Mouse (Mus musculus): ENCODE measurements around the gene Pla2g2e.
"Not testable (repeated sequence)": the region's sequence is repeated elsewhere in the genome, so short reads cannot be mapped to it uniquely, and the experiment has no call there.

Gene Pla2g2e

DNA sequence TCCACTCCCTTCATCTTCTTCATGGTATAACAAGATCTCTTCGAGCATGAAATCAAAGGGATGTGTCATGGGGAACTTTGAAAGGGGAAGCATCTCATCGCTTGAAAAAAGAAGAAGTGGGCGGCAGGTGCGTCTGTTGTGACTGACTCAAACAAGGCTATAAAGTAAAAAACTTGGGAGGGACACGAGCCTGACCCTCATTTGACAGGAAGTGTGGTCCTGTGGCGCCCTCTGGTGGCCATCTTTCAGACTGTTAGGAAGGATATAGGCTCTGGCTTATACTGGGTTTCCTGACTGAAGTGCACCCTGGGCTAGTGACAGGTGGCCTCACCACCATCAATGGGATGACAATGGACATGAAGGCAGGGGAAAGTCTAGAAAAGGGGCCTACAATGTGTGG, 6.5 kb downstream of the Pla2g2e start:
- peak; percentile 91 for DNase-seq

DNA sequence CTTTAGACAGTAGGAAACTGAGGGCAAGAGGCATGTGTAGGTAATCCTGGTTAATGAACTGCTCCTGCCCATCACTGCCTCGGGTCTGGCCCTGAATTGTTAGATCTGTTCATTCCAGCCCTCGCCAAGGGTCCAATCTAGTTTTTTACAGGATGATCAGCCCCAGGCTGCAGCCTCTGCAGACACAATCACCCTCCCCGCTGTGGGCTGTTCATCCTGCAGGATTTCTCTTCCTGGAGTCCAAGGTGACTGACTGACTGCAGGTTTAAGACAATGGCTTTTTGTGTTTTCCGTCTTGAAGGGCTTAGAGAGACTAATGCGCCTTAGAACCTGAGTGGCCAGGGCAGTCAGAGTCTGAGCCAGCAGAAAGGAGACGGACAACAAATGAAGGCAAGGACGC, 11.4 kb downstream of the Pla2g2e start:
- DNase-seq: no peak

DNA sequence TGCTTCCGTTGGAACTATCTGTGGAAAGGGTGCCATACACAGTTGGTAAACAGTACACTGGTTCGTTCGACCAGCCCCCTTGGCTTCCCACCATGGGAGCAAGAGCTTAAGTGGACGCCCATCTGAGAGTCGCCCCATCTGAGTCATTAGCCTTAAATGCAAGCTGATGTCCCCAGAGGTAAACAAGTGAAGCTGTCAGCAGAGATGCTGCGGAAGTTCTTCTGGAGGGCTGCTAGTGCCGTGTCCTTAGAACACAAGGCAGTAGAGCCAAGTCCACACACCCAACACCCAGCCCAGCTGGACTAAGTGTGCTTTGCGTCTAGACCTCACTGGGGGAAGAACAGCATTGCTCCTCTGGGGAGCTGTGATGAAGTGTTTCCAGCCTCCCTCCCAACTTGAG, 11.9 kb downstream of the Pla2g2e start:
- peak; percentile 65 for DNase-seq

DNA sequence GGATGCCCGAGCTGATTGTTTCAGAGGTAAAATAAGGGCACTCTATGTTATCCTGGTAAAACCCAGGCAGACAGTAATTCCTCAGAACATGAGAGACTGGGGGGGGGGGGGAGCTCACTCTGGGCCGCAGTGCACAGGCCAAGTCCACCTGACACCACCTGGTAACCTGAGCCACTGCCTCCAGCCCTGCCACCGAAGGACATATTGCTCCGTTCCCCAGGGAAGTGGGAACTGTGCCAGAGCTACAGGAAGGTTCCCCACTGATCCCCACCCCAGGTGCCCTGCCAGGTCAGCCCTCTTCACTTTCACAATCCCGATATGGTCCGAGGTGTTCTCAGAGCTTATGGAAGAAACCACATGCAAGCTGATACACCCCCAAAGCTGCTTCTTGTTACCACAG, 14.9 kb downstream of the Pla2g2e start:
- DNase-seq: peak; percentile 29

DNA sequence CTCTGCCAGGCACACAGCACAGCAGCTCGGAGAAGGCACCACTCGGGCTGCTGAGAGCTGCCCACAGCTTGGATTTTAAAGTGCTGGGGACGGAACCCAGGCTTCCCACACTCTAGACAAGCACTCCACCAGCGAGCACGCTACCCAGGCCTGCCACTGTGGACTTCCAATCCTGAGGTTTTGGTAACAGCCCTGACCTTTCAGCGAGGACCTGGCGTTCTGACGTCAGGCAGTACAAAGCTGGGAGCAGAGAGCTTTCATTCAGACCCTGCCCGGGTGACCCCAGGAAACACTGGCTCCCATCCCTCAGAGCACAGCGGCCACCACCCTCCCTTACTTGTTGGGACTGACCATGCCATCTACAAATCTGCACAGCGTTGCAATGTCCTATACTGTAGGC, 16.0 kb downstream of the Pla2g2e start:
- not testable (repeated sequence) for DNase-seq

DNA sequence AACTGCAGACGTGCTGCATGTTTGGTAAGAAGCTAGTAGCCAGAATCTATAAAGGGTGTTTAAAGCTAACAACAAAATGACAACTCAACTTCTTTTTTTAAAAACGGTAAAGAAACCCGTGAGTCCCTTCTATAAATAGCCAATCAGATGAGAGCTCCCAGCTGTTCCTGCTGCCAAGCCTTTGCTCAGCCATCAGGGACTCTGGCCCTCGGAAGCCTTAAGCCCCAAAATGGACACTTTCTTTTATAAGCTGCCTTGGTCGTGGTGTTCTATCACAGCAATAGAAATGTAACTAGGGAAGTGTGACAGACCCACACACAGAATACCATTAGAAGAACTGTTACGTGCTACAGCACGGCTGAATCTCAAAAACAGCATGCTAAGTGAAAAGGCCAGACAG, 21.6 kb downstream of the Pla2g2e start:
- DNase-seq: no peak

DNA sequence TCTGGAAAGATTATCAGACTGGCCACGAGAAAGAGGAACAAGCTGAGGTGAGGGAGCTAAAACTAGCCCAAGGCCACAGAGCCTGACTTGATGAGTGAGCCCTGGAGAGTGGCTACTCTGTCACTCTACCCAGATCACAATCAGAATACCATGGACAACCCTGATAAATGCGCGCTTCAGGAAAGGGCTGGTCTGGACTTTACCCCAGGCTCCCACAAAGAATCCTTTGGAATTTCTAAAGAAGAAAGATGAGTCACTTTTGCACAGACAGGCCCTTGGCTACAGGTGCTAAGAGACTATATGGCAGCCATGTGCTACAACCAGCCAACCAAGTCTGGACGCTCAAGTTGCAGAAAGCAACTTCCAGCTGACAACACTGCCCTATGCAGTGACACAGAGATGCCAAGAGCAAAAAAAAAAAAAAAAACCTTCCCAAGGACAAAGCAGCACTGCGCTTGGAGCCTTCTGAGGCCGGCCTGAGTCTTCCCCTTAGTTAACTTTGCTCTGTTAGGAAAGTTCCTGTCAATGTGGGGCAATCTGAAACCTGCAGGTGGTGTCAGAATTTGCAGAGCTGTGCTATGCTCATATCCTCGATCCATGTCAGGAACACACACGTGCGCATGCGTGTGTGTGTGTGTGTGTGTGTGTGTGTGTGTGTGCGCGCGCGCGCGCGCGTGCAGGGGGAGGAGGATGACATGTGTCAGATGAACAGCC, 28.0 kb downstream of the Pla2g2e start:
- DNase-seq: no peak

DNA sequence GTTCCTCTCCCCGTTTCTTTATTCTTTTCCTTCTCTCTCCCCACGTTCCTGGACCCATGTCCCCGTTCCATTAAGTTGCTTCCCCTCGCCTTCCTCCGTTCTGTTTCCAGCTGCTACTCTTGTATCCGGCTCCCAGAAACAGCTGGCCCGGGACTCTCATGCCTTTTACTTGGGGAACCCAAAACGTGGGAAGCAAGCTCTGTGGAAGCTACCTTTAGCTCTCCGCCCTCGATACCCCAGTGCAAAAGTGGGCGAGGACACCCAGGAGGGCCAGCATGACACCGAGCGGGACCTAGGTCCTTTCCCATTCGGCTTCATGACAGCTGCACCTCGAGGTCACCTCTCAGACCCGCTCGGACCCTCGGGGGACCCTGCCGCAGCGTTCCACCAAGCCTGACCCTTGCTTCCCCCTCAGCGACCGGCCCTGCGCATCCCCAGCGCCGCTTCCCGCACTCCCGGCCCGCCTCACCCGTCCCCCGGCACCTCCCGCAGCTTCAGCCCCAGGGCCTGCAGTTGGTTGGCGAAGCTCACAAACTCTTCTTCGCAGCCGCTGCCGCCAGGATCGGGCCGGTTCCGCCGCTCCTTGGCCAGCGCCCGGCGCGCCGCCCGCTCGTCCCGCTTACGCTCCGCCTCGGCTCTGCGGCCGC, 35.5 kb downstream of the Pla2g2e start:
- DNase-seq: peak; percentile 55

DNA sequence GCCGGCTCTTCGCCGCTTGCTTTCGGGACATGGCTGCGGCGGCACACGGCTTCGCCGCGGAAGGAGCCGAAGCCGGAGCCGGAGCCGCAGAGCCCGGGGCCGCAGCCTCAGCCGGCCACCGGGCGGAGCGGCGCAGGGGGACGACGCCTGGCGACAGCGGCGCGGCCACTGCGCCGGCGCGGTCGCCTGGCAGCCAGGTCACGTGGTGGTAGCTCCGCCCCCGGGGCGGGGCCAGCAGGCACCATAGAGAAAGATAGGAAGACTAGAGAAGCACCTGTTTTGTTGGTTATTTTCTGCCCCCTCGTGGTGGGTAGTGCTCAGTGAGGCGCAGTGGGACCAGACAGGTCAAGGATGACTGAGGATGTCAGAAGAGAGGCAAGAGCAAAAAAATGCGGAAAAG, 36.1 kb downstream of the Pla2g2e start, which contains the start of gene Otud3:
TSS of gene Otud3 (minus strand) at position 149 of the 400 bp plus-strand sequence.
- DNase-seq: peak; percentile 97

DNA sequence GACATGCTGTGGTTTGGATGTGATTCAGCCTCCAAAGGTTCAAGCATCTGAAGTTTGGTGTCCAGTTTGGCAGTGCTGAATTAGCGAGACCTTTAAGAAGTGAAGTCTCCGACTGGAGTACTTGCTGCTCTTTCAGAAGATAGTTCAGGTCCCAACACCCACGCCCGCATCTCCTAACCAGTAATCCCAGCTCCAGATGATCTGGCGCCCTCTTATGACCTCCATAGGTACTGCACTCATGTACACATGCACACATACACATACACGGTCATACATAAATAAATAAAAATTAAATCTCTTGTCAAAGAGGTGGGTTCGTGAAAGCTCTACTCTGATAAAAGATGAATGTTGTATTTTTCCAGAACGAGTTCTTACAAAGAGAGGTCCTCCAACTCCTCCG, 39.5 kb downstream of the Pla2g2e start:
- DNase-seq: no peak

DNA sequence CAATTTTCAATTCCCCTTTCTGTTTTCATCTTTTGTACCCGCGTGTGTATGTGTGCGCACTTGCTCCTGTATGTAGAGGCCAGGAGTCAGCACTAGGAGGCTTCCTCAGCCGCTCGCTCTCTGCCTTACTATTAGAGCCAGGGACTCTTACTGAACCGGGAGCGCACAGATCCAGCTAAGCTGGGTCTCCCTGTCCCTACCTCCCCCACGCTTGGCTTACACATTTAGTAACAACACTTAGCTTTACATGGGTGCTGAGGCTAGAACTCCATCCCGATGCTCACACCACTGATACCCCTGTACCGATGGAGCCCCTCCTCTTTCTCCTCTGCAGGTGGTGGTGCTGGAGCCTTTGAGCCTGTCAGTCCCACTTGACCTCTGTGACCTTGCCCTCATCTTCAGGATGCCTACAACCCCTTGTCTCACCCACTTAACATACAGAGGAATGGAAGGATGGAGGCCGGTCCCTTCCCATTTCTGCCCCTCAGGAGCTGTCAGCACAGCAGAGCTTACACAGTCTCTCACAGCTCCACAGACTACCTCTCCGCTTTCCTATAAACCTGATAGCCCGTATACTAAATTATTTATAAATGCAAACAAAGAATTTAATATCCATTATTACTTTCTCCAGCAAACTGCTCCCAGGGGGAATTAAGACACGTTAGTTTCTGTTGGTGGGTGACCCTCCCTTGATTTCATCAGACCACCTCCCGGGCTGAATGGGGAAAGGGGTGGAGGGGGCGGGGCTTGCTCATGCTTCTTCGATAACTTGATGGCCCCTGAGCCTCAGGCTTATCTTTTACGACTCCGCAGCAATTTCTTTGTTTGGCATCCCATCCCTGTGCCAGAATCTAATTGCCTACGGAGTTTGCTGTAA, 43.8 kb downstream of the Pla2g2e start:
- DNase-seq: no peak

DNA sequence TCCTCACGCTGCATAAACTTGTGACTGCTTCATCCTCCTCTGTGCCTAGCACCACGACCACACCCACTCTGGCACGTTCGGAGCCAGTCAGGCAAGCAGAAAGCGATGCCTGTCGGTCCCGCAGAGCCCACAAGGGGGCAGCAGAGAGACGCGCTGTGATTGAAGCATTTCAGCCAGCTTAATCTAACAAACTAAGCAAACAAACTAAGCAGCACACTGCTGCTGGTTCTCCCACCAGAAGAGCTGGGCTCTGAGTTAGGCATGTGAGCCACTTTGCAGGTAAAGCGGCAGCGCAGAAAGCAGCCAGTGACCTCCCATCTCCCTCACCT, 44.4 kb downstream of the Pla2g2e start:
- DNase-seq: peak; percentile 98

DNA sequence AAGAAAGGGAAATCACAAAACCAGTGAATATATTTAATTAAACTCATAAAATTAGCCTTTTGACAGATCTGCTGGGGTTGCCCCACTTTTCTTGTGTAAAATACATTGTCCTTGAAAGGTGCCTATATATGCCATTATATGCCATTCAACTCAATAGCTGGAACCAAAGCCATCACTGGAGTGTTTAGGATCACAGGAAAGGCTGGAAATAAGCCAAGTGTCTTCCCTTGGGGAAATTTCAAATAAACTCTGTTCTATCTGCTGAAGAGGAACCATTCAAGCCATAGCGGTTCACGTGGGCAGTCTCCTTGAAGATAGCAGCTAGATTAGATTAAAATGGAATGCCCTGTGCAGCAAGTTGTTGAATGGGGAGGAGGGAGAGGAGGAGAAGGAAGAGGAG, 47.8 kb downstream of the Pla2g2e start:
- no peak for DNase-seq
